Mouse (Mus musculus) granulocyte monocyte progenitor cell, adult 5-6 weeks (primary cell): Measurements from ENCODE around the gene Lyrm2. TPM values are rescaled to one million over a fixed set of nuclear protein-coding genes. Genes with fewer than 3 reads are reported as not detected.
A peak's percentile ranks its signal among the peaks of the same experiment; 100 is the strongest.

Experiments used
- ATAC-seq: replicated peaks from 2 replicates; pipeline ENCODE4 v1.8.0; 2016; ENCODE audit warnings: mild to moderate bottlenecking, moderate TSS enrichment, inconsistent platforms; ENCODE audit not compliant: poor library complexity, severe bottlenecking
- total RNA-seq, 2 experiments: library from RNA; stranded (forward) in 1 of 2; stranded (reverse) in 1 of 2; fragments of 200-712, 200-1000 nt in 1 of 2; fragments of >200 nt in 1 of 2; fragmentation: Nextera tagmentation in 1 of 2; gene quantifications; 2 replicates each; pipeline ENCODE4 v1.2.3; 2014 to 2017

Lyrm2 gene
- total RNA-seq (2014; fragmentation: Nextera tagmentation) (19.6 and 28.0 TPM in 2 replicates), total RNA-seq (2017) (40.2 and 82.2 TPM in 2 replicates)

DNA sequence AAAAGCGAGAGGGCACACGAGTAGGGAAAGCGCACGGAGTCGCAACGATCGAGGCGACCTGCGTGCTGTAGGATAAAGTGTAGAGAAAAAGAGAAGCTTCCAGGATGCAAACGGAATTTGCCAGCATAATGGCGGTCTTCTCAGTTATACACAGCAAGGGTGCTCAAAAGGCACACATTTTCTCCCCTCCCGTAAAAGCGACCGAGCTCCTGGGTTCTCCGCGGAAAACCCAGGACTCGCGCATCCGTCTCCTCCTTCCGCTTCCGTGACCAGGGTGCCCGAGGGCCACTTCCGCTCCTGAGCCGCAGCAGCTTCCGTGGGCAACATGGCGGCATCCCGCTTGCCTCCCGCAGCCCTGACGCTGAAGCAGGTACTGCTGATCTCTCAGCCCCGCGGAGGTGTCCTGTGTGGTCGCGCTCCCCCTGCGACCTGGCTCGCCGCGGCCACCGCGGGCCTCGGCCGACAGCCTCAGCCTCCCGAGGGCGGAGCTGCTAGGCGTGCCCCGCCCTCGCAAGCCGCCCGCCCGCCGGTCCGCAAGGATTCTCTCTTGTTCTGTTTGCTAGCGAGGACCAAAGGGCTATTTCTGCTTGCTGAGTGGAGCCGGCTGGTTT, at the start of gene Lyrm2:
TSS of gene Lyrm2 (plus strand) at position 288 of the 611 bp plus-strand sequence.
- ATAC-seq, result peak; percentile 100

DNA sequence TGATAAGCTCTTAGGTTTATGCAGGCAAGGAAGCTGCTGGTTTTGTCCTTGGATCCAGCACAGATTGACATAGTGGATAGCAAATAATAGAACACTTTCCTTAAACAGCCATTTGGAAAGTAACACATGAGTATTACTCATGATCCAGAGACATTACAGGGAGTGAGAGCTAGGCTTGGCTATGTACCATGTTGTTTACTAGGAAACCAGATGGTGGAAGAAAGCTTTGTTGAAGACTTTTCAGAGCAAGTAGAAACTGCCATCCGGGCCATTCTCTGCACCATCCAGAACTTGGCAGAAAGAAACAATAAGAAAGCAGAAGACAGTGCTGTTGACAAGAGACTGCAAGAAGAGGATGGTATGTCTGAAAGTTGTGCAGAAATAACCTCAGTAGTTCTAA, 49.3 kb upstream of the Lyrm2 start:
- no peak for ATAC-seq

GRCm38 (mm10) chr4:32757430-32757829, 42.6 kb upstream of the Lyrm2 start:
- ATAC-seq, result no peak

DNA sequence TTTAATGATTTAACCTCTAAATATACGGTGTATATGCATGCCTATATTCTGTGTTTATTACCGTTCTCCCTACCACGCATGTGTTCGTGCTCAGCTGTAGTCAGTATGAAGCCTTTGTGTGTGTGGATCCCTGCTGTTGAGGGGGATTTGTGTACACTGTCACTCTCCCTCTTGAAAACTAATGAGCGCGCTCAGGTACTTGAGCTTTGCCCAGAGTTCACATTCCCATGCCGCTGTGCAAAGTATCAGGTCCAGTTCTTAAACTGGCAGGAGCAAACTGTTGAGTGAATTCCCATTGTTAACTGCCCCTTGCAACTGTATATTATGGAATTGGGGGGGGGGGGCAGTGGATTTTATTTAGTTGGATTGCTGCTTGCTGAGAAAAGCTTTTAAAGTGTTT, 32.6 kb upstream of the Lyrm2 start:
- no peak for ATAC-seq

DNA sequence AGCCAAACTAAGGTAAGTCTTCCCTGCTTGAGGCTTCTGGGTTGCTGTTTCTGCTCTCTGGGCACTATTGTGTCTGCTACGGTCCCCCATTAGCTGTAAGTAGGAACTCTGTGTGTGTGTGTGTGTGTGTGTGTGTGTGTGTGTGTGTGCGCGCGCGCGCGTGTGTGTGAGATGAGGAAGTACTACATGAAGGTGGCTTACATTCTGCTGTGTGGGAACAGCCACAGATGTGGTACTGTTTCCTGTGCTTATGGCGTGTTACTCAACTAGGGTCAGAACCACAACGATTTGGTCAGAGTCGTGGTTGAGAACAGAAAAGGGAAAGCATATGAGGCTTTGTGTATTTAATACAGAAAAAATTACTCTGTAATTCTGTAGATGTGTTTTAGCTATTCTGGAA, 32.0 kb upstream of the Lyrm2 start:
- peak; percentile 100 for ATAC-seq

DNA sequence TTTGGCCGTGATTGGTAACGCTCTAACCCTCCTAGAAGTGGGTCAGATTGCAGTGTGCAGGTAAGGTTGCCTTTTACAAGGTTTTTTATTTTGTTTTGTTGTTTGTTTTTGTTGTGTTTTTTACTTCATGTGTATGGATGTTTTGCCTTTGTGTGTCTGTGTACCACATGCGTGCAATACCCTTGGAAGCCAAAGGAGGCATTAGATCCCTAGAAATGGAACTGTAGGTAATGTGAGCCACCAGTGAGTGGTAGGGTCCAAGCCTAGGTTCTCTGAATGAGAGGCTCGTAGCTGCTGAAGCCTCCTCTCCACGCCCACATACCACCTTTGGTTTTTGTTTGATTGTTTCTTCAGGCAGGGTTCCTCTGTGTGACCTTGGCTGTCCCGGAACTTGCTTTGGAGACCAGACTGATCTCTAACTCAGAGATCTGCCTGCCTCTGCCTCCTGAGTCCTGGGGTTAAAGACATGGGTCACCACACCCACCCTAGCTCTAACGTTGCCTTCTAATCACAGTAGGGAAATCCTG, 29.7 kb upstream of the Lyrm2 start:
- ATAC-seq, result no peak

GRCm38 (mm10) chr4:32779996-32780395, 20.1 kb upstream of the Lyrm2 start:
- no peak for ATAC-seq

DNA sequence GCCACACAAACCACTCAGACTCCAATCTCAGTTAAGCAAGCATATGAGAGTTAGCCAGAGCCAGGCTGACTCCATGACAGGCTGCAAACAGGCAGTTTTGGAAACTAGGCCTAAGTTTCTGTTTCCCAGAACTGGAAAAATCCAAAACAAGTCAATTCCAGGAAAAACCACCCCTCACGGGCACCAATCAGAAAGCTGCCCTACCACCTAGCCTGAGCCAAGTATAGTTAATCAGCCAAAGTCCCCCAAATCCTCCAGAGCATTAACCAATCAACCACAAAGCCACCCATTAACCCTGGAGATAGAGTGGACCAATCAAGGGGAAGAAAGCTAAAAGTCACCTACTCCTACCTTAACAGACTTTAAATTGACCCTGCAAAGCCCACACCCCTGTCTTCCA, 12.9 kb upstream of the Lyrm2 start:
- no peak for ATAC-seq

GRCm38 (mm10) chr4:32789020-32789419, 11.0 kb upstream of the Lyrm2 start:
- ATAC-seq, result peak; percentile 58; the same call in 1 of the 2 replicates

DNA sequence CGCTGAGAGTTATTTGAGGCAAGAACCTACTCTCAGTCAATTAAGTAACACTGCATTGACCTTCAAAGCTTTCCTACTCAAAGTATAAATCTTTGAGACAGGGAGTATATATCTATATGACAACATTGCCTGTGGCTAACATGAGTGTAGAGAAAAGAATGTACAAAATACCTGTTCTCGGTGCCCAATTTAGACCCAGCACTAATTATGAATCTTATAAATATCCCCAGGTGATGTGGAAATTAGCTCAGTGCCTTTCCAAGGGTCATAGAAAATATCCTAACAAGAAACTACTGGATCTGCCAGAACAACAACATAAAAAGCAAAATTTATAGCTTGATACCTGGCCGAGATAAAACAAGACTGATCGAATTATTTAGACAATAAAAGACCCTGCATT, 1.1 kb upstream of the Lyrm2 start:
- ATAC-seq, result no peak

- ATAC-seq, result no peak
Observed at GRCm38 (mm10) chr4:32800577-32801170, 621 bp downstream of the Lyrm2 start.

- ATAC-seq, result no peak
Observed at GRCm38 (mm10) chr4:32817478-32817877, 17.4 kb downstream of the Lyrm2 start.

DNA sequence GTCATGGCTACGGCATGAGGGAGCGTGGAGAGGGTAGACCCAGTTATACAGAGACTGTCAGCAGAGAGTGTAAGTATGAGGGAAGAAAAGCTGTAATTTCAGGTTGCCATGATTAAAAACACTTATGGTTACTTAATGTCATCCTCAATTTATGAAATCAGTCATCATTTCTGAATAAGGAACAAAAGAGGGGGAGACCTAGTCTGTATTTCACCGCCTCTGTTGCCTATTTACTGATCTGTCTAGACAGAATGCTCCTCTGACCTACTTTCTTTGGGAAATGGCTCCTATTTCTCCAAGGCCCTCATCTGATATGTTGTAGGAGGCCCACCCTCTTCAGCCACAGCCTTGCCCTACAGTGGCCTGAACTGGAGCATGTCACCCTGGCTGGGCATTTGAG, 20.6 kb downstream of the Lyrm2 start:
- no peak for ATAC-seq

GRCm38 (mm10) chr4:32824254-32824653, 24.2 kb downstream of the Lyrm2 start:
- no peak for ATAC-seq

DNA sequence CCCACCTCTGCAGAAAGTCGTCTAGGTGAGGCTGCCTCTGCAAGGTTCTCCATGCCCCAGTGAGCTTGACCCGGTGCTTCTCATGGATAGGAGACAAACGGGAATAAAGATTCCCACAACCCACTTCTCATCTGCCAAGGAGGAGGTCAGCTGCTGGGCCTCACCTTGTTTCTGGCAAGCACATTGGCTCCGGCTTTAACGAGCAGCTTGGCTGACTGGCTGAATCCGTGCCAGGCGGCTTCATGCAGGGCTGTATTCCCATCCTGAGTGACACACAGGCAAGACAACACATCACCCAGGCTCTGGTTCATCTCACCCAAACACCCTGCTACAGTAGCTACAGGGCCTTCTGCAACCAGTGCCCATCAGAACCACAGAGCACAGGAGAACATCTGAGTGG, 26.9 kb downstream of the Lyrm2 start:
- no peak for ATAC-seq

GRCm38 (mm10) chr4:32828385-32829077, 28.5 kb downstream of the Lyrm2 start:
- ATAC-seq, result no peak

GRCm38 (mm10) chr4:32829316-32829715, 29.3 kb downstream of the Lyrm2 start:
- no peak for ATAC-seq

GRCm38 (mm10) chr4:32833494-32834282, 33.6 kb downstream of the Lyrm2 start:
- peak; percentile 70 for ATAC-seq

GRCm38 (mm10) chr4:32834541-32834940, 34.5 kb downstream of the Lyrm2 start:
- ATAC-seq, result no peak

DNA sequence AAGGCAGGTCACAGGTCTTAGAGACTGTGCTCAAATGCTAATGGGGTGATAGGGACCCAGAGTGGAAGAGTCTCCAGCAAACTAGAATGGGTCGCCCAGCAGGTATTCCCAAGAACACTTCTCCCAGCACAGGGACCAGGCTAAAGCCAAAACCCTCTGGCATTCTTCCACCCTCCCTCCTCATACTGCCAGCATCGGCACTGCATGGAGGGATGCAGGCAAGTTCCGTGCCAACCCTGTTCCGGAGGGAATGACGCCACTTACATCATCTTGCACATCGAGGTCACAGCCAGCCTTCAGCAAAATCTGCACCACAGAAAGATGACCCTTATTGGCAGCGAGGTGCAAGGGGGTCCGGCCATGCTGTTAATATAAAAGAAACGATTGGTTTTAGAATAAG, 36.0 kb downstream of the Lyrm2 start:
- ATAC-seq, result no peak

GRCm38 (mm10) chr4:32838401-32838800, 38.3 kb downstream of the Lyrm2 start:
- ATAC-seq, result no peak
